Mouse (Mus musculus) cerebellum, adult 9-10 months (tissue): Measurements from ENCODE around the gene Ppp3ca.
A peak's percentile ranks its signal among the peaks of the same experiment; 100 is the strongest.

Experiments used
- DNase-seq: peaks from one replicate; pipeline ENCODE4 v3.0.0; 2022

Gene Ppp3ca

GRCm38 (mm10) chr3:136816319-136816718 is 146.4 kb downstream of the Ppp3ca start:
- no peak for DNase-seq

- no peak for DNase-seq
Observed at GRCm38 (mm10) chr3:136818997-136819396, 149.1 kb downstream of the Ppp3ca start.

GRCm38 (mm10) chr3:136821039-136821438 is 151.1 kb downstream of the Ppp3ca start:
- DNase-seq = no peak

- DNase-seq = no peak
Observed at GRCm38 (mm10) chr3:136821993-136822392, 152.1 kb downstream of the Ppp3ca start.

- no peak for DNase-seq
Observed at GRCm38 (mm10) chr3:136822431-136822830, 152.5 kb downstream of the Ppp3ca start.

- no peak for DNase-seq
Observed at GRCm38 (mm10) chr3:136828451-136828850, 158.5 kb downstream of the Ppp3ca start.

GRCm38 (mm10) chr3:136829109-136829508 is 159.2 kb downstream of the Ppp3ca start:
- no peak for DNase-seq

GRCm38 (mm10) chr3:136830687-136831220 is 160.8 kb downstream of the Ppp3ca start:
- peak; percentile 52 for DNase-seq

- DNase-seq = peak; percentile 57
Observed at GRCm38 (mm10) chr3:136833003-136833745, 163.2 kb downstream of the Ppp3ca start.

GRCm38 (mm10) chr3:136833893-136834292 is 164.0 kb downstream of the Ppp3ca start:
- peak; percentile 73 for DNase-seq

GRCm38 (mm10) chr3:136835851-136836250 is 165.9 kb downstream of the Ppp3ca start:
- no peak for DNase-seq

- no peak for DNase-seq
Observed at GRCm38 (mm10) chr3:136836319-136837193, 166.6 kb downstream of the Ppp3ca start.

- DNase-seq = peak; percentile 59
Observed at GRCm38 (mm10) chr3:136837589-136837988, 167.7 kb downstream of the Ppp3ca start.

- DNase-seq = no peak
Observed at GRCm38 (mm10) chr3:136841282-136841681, 171.4 kb downstream of the Ppp3ca start.

- DNase-seq = no peak
Observed at GRCm38 (mm10) chr3:136842384-136842783, 172.5 kb downstream of the Ppp3ca start.

- DNase-seq = no peak
Observed at GRCm38 (mm10) chr3:136843811-136844491, 174.0 kb downstream of the Ppp3ca start.

GRCm38 (mm10) chr3:136849035-136849434 is 179.1 kb downstream of the Ppp3ca start:
- no peak for DNase-seq

GRCm38 (mm10) chr3:136852921-136853320 is 183.0 kb downstream of the Ppp3ca start:
- DNase-seq = no peak

- DNase-seq = no peak
Observed at GRCm38 (mm10) chr3:136853596-136853995, 183.7 kb downstream of the Ppp3ca start.

GRCm38 (mm10) chr3:136855996-136856395 is 186.1 kb downstream of the Ppp3ca start:
- DNase-seq = no peak

- no peak for DNase-seq
Observed at GRCm38 (mm10) chr3:136862051-136862837, 192.3 kb downstream of the Ppp3ca start.

GRCm38 (mm10) chr3:136863127-136863526 is 193.2 kb downstream of the Ppp3ca start:
- DNase-seq = no peak
